Mouse (Mus musculus): ENCODE results near the gene Szrd1. TPM values are rescaled to one million over a fixed set of nuclear protein-coding genes. Genes with fewer than 3 reads are reported as not detected.
A peak's percentile ranks its signal among the peaks of the same experiment; 100 is the strongest.

Gene Szrd1
- total RNA-seq, 4 experiments from 2014 or later: 48.3 to 62.8 (median 49.9) TPM

DNA sequence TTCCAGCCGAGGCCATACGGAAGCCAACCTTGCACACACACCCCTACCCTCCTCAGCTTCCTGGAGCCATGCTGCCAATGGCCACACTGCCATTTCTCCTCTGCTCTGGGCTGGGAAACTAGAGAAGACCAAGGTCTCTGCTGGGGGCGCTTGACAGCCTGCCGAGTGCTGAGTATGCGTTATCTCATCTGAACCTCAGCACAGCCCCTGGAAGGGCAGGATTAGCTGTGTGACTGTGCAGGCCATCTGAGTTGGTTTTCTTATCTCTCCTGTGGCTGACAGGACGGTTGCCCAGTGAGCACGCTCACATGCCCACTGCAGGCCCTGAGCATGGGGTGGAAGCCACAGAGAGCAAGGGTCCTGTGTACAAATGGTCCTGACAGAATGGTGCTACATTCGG is 70.9 kb downstream of the Szrd1 start:
- no peak for DNase-seq (ENCODE audit: low spot score in 2 of 2)

DNA sequence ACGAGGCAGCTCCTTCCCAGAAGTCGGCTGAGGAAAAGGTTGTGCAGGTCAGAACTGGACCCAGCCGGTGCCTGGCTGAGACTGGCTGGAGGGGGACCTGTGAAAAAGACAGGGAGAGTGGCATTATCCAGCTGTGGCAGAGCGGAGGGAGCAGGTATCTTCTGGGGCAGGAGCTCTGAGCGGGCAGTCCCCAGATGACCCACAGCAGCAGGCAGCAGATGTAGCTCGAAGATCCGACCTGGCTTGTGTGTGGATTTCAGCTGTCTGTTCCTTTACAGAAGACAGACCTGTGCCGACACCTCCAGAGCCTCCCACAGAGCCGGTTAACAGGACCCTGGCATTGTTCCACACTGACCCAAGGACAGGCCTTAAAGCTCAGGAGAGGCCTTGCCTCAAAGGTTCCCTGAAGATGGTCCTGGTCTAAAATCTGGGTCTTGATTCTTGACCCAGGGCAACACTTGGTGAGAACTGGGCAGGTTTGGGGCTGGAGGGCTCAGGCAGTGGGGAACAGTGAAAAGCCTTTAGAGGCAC is 72.0 kb downstream of the Szrd1 start:
- DNase-seq (ENCODE audit: low spot score in 2 of 2): no peak

DNA sequence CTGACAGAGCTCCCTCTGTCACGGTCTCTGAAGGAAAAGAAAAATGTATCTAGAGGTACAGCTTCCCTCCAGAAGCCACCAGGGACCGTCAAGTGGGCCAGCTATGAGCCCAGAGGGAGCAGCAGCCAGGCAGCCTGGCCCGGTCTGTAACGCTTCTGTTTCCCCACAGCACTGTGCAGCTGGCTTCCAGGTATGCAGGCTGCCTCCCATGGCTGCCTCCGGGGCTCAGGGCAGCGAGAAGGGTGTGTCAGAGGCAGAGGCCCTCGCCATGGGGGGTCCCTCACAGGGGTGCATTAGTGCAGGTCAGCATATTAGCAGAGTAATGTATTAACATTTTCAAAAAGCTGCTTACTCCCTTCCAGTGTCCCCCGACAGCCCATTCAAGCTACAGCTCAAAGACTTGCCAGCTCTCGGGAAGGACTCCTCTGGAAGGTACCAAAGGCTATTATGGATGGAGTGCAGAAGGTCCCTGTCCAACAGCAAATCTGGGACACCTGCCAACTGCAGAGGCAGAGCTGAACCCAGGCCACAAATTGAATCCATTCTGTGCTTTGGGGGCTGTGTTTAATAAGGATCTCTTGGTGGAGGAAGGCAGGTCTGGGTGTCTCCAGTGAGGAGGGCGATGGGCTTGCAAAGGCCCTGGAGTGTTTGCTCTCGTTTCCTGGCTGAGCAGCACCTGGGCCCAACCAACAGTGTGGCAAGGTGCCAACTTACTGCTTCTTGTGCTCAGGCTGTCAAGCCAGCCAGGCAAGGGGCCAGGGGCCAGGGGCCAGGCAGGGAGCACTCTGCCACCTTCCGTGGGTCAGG is 72.7 kb downstream of the Szrd1 start:
- no peak for DNase-seq (ENCODE audit: low spot score in 2 of 2)

DNA sequence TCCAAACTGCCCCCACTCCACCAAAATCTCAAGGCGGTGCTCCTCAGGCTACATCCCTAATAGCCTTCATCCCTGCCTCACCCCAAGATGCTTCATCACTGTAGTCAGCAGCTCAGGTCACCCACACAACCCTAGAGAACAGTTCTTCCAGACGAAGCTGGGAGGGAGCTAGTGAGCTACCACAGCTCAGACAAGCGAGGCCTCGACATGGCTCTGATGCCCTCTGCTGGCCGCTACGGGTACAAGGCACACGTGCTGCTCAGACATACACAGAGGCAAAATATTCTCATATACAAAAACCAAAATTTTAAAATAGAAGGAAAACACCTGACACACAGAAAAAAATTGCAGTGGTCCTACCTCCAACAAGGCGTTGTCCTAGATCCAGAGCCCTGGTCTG is 74.5 kb downstream of the Szrd1 start:
- DNase-seq (ENCODE audit: low spot score in 2 of 2): peak in 1 of 2 experiments; percentile 77

DNA sequence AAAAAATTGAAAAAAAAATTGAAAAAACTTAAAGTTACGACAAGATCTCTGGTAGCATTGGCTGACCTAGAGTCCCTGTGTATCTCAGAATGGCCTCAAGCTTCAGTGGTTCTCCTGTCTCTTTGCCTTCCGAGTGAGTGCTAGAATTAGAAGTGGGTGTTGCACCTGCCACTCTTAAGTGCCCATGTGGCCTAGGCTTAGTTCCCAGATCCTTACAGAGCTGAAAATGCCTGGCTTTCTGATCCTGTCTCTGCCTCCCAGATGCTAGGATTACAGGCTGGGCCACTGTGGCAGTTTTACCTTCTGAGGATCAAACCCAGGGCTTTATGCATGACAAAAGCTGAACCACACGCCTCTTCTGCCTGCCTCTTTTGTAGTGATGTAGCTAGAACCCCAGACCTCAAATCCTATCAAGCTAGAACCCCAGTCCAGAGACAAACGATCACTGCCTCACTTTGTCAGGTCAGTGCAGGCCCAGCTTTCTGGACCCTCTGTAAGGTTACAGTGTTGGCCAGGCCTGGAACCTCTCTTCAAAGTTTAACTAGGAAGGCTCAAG is 75.4 kb downstream of the Szrd1 start:
- DNase-seq (ENCODE audit: low spot score in 2 of 2): no peak

Other genes with a start within 250 kb of the Szrd1 start
- 10 to 100 TPM; 18.8 to 23.9 (median 23.5) TPM for gene Padi2, start 233.4 kb downstream of the Szrd1 start, total RNA-seq (2022)
- 100 to 1,000 TPM; 186 to 203 (median 195) TPM for gene Sdhb, start 178.6 kb downstream of the Szrd1 start, total RNA-seq (2022)
- gene Atp13a2, start 152.9 kb downstream of the Szrd1 start, total RNA-seq (2022): 100 to 1,000 TPM; 141 to 156 (median 150) TPM
- 1 to 10 TPM; 1.8 to 5.2 (median 3.3) TPM for gene Mfap2, start 129.4 kb downstream of the Szrd1 start, total RNA-seq (2022)
- 10 to 100 TPM; 44.2 to 69.2 (median 54.3) TPM for gene Crocc, start 79.2 kb downstream of the Szrd1 start, total RNA-seq (2022)
- 10 to 100 TPM; 37.3 to 59.5 (median 44.3) TPM for gene Necap2, start 61.4 kb downstream of the Szrd1 start, total RNA-seq (2022)
- under 1 TPM; 0.24 to 0.30 (median 0.29) TPM for gene Spata21, start 51.4 kb downstream of the Szrd1 start, total RNA-seq (2022)
- 10 to 100 TPM; 25.8 to 31.5 (median 27.5) TPM for gene Fbxo42, start 8.1 kb upstream of the Szrd1 start, total RNA-seq (2022)
- 1 to 10 TPM; 3.3 to 5.0 (median 4.1) TPM for gene Rsg1, start 74.2 kb upstream of the Szrd1 start, total RNA-seq (2022)
- gene Arhgef19, start 99.7 kb upstream of the Szrd1 start, total RNA-seq (2022): 10 to 100 TPM; 13.7 to 18.3 (median 15.8) TPM
- 1 to 10 TPM in 3 of 4 experiments, under 1 TPM in 1; 0.98 to 1.7 (median 1.2) TPM for gene Epha2, start 161.5 kb upstream of the Szrd1 start, total RNA-seq (2022)
- 1 to 10 TPM; 2.7 to 4.1 (median 3.6) TPM for gene Fam131c, start 228.4 kb upstream of the Szrd1 start, total RNA-seq (2022)

Measured in left cerebral cortex, adult 8-10 months (tissue).